Mouse (Mus musculus) liver, adult 2 months (tissue): ENCODE results near the gene Trabd2b.

Source experiments
- CTCF ChIP-seq: fragments of 200-500 bp; IDR thresholded peaks from 2 replicates; pipeline ENCODE4 v1.5.1; 2011; ENCODE audit warnings: low read depth, low read length, control low read depth
- POLR2A ChIP-seq: fragments of 200-500 bp; IDR thresholded peaks from 2 replicates; pipeline ENCODE4 v1.6.1; 2011; ENCODE audit warnings: low read length, control low read depth; ENCODE audit not compliant: insufficient read depth; ENCODE audit errors: extremely low read depth

- TF ChIP-seq CTCF (no peak), POLR2A (no peak)
These were observed 54.6 kb downstream of the Trabd2b start for GRCm38 (mm10) chr4:114461093-114461492.
